Mouse (Mus musculus): Measurements from ENCODE around the gene Rac2.

Rac2 gene

GRCm38 (mm10) chr15:78588900-78589299 is 16.3 kb upstream of the Rac2 start:
- 90% methylated on average over 4 of the region's 4 CpGs for WGBS

GRCm38 (mm10) chr15:78588049-78588448 is 15.5 kb upstream of the Rac2 start:
- WGBS = 87% methylated on average over 4 of the region's 4 CpGs

GRCm38 (mm10) chr15:78587050-78587994 is 14.7 kb upstream of the Rac2 start:
- WGBS = 43% methylated on average over 18 of the region's 18 CpGs

GRCm38 (mm10) chr15:78585404-78585803 is 12.8 kb upstream of the Rac2 start:
- 91% methylated on average over 7 of the region's 7 CpGs for whole genome bisulfite sequencing

GRCm38 (mm10) chr15:78583352-78583751 is 10.8 kb upstream of the Rac2 start:
- 24% methylated on average over 11 of the region's 11 CpGs for WGBS

- WGBS = 79% methylated on average over 4 of the region's 4 CpGs
These were observed 3.8 kb upstream of the Rac2 start for GRCm38 (mm10) chr15:78576284-78576810.

GRCm38 (mm10) chr15:78572270-78572600 is 348 bp downstream of the Rac2 start:
- WGBS = 87% methylated on average over 5 of the region's 5 CpGs

GRCm38 (mm10) chr15:78571554-78572269 is 871 bp downstream of the Rac2 start:
- WGBS = 75% methylated on average over 16 of the region's 16 CpGs

- WGBS = 99% methylated on average over 5 of the region's 5 CpGs
These were observed 2.4 kb downstream of the Rac2 start for GRCm38 (mm10) chr15:78570170-78570569.

GRCm38 (mm10) chr15:78567608-78568120 is 4.9 kb downstream of the Rac2 start:
- WGBS = 82% methylated on average over 9 of the region's 9 CpGs

GRCm38 (mm10) chr15:78564764-78565435 is 7.7 kb downstream of the Rac2 start:
- WGBS = 82% methylated on average over 11 of the region's 11 CpGs

- 84% methylated on average over 5 of the region's 5 CpGs for WGBS
These were observed 8.6 kb downstream of the Rac2 start for GRCm38 (mm10) chr15:78563937-78564336.

- whole genome bisulfite sequencing = 94% methylated on average over 3 of the region's 3 CpGs
These were observed 9.2 kb downstream of the Rac2 start for GRCm38 (mm10) chr15:78563344-78563743.

- WGBS = 57% methylated on average over 11 of the region's 11 CpGs
These were observed 13.2 kb downstream of the Rac2 start for GRCm38 (mm10) chr15:78559141-78559979.

GRCm38 (mm10) chr15:78557693-78558535 is 14.7 kb downstream of the Rac2 start:
- WGBS = 81% methylated on average over 10 of the region's 10 CpGs

GRCm38 (mm10) chr15:78554545-78555313 is 17.9 kb downstream of the Rac2 start:
- 65% methylated on average over 25 of the region's 25 CpGs for WGBS

- WGBS = 75% methylated on average over 4 of the region's 4 CpGs
These were observed 23.3 kb downstream of the Rac2 start for GRCm38 (mm10) chr15:78549189-78549734.

- 54% methylated on average over 8 of the region's 8 CpGs for WGBS
These were observed 23.9 kb downstream of the Rac2 start for GRCm38 (mm10) chr15:78548711-78549110.

- WGBS = 47% methylated on average over 3 of the region's 3 CpGs
These were observed 24.3 kb downstream of the Rac2 start for GRCm38 (mm10) chr15:78548336-78548665.
